Mouse (Mus musculus) embryonic facial prominence, embryonic 10.5 days (tissue): Measurements from ENCODE around the gene Tsr1. TPM values are rescaled to one million over a fixed set of nuclear protein-coding genes. Genes with fewer than 3 reads are reported as not detected.

Source experiments
- DNase-seq: peaks from one replicate; pipeline ENCODE4 v3.0.0-alpha.2; 2017; ENCODE audit warnings: low spot score
- H3K27ac ChIP-seq: fragments of 300-500 bp; sonication (generic); replicated peaks from 2 replicates; pipeline ENCODE4 v1.5.1; 2016; ENCODE audit warnings: mild to moderate bottlenecking
- H3K27me3 ChIP-seq: fragments of 300-500 bp; sonication (generic); replicated peaks from 2 replicates; pipeline ENCODE4 v1.6.1; 2016; ENCODE audit warnings: low read depth, mild to moderate bottlenecking; ENCODE audit not compliant: poor library complexity, severe bottlenecking
- H3K36me3 ChIP-seq: fragments of 300-500 bp; sonication (generic); replicated peaks from 2 replicates; pipeline ENCODE4 v1.6.1; 2016; ENCODE audit warnings: mild to moderate bottlenecking, moderate library complexity
- H3K4me1 ChIP-seq: fragments of 300-500 bp; sonication (generic); 2 replicates; pipeline ENCODE4 v1.6.1; 2016
- H3K4me3 ChIP-seq: fragments of 300-500 bp; sonication (generic); 2 replicates; pipeline ENCODE4 v1.5.1; 2016; ENCODE audit warnings: mild to moderate bottlenecking, moderate library complexity
- H3K9me3 ChIP-seq: fragments of 300-500 bp; sonication (generic); 2 replicates; pipeline ENCODE4 v1.6.1; 2016; ENCODE audit warnings: mild to moderate bottlenecking
- WGBS: fragments of 180-500 bp; shearing (Covaris S2); methylation state at CpG from one replicate; pipeline ENCODE4 v1.1.7; 2016; 5-methylcytosine and 5-hydroxymethylcytosine counted together
- polyA plus RNA-seq: library from polyadenylated mRNA; unstranded; fragments of >200 nt; fragmentation: Nextera tagmentation; extraction: Ambion mirVana; gene quantifications from 2 replicates; pipeline ENCODE4 v1.2.1, GENCODE M21; 2016

Tsr1 gene
- polyA plus RNA-seq, 1 experiment from 2014 or later: 52.9 TPM

DNA sequence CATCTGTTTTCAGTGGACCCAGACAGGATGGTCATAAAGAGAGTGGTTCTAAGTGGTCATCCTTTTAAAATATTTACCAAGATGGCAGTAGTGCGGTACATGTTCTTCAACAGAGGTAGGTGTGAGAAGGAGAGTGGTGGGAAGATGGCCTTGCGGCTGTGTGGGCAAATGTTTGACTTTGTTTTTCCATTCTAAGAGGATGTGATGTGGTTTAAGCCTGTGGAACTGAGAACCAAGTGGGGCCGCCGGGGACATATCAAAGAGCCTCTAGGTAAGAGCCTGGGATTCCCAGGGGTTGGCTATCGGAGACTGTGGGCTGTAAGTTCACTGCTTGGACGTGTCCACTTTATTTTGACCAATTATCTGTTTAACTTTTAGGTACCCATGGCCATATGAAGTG lies 10.0 kb downstream of the Tsr1 start:
- Histone ChIP-seq H3K9me3 (no peaks in the 10 kb centered on the region), H3K4me1 (no peaks in the 10 kb centered on the region), H3K36me3 (peaks cover 81% of the 10 kb centered on the region), H3K27me3 (no peaks in the 10 kb centered on the region), H3K4me3 (no peak overlapping the region), H3K27ac (no peak overlapping the region)
- no peak for DNase-seq
- 95% methylated on average over 6 of the region's 6 CpGs for WGBS

DNA sequence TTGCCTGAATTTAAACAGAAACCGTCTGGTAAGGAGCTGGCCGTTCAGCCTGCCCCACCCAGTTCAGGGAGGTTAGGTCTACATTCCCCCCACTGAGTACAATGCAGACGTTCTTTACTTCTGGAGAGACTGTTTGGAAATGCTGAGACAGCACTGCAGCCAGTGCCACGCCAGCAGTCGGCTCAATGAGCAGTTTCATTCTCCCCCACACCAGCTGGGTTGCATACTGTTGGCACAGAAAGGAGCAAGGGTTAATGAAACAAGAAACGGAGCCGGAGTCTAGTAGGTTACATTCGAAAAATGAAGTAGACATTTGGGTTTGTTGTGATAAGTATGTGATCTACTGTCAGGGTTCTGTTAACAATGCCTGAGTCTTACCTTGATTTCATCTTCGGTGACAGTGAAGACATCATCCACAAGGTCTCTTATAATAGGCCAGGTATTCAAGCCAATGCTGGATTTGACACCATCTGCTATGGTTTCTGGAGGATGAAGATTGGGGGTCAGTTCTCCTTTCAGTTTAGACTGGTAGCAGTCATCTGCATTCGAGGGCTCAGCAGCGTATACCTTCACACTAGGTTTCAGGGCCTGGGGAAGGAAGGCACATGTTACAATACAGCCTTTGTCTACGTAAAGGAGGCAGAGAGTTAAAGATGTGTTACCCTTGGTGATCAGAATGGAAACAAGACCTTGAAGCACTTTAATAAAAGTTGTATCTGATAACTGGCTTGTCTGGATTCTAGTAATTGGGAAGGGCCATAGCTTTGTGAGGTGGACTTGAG lies 10.9 kb downstream of the Tsr1 start:
- no peaks in the 10 kb centered on the region for H3K4me1 ChIP-seq
- no peaks in the 10 kb centered on the region for H3K9me3 ChIP-seq
- no peak overlapping the region for H3K27ac ChIP-seq
- no peak for DNase-seq
- H3K36me3 ChIP-seq: peaks cover 71% of the 10 kb centered on the region
- 86% methylated on average over 12 of the region's 12 CpGs for WGBS
- H3K27me3 ChIP-seq: no peaks in the 10 kb centered on the region
- H3K4me3 ChIP-seq: no peak overlapping the region

DNA sequence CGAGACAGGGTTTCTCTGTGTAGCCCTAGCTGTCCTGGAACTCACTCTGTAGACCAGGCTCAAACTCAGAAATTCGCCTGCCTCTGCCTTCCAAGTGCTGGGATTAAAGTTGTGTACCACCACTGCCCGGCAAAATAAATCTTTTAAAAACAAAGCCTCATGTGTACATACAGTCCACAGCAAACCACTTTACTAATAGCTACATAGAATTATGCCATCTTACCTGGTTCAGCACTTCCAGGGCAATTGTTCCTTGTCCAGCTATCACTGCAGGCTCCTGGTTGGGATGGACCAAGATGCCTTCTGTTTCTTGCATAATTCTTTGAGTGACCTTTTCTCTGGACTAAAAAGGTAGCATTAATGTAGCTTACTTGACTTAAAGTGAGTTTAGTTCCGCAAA lies 12.1 kb downstream of the Tsr1 start:
- 90% methylated on average over 4 of the region's 4 CpGs for WGBS
- Histone ChIP-seq H3K4me3 (no peak overlapping the region), H3K4me1 (no peaks in the 10 kb centered on the region), H3K36me3 (peaks cover 59% of the 10 kb centered on the region), H3K27ac (no peak overlapping the region), H3K9me3 (no peaks in the 10 kb centered on the region), H3K27me3 (no peaks in the 10 kb centered on the region)
- no peak for DNase-seq

DNA sequence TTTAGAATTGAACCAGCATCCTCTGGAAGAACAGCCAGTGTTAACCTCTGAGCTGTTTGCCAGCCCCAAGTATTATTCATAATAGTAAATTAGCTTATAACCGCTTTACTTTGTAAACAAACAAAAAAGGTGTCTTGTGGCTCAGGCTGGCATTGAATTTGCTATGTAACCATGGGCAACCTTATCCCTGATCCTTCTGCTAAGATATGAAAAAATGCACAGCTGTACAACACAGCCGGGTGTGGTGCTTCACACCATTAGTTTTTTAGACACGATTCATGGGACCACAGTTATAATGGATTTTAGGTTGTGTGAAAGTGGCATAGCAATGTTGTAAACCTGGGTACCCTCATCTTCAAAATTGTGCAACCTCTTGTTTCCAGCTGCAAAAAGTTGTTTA lies 14.6 kb downstream of the Tsr1 start:
- no peak for DNase-seq
- Histone ChIP-seq H3K36me3 (peaks cover 44% of the 10 kb centered on the region), H3K27ac (no peak overlapping the region), H3K4me3 (no peak overlapping the region), H3K9me3 (no peaks in the 10 kb centered on the region), H3K4me1 (no peaks in the 10 kb centered on the region), H3K27me3 (no peaks in the 10 kb centered on the region)
- whole genome bisulfite sequencing: 96% methylated on average over 3 of the region's 3 CpGs

DNA sequence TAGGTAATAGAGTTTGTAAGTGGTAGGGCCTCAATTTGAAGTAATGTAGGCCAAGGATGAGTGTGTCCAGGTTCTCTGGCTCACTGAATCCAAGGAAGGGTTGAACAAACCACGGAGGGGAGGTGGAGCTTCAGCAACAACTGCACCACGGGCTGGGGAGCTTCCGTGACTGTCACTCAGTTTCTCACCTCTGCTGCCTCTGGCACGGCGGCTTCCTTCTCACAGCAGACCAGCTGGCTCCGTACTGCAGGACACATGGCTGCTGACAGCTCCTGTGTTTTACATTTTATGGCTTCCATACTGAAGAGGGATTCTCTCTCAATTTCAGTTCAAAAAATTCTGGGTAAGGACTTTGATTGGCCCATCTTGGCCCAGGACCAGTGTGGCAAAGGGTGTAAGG lies 21.4 kb downstream of the Tsr1 start:
- H3K9me3 ChIP-seq: no peaks in the 10 kb centered on the region
- H3K4me1 ChIP-seq: no peaks in the 10 kb centered on the region
- no peak overlapping the region for H3K4me3 ChIP-seq
- peaks cover 34% of the 10 kb centered on the region for H3K36me3 ChIP-seq
- no peaks in the 10 kb centered on the region for H3K27me3 ChIP-seq
- no peak overlapping the region for H3K27ac ChIP-seq
- WGBS: 87% methylated on average over 6 of the region's 6 CpGs
- DNase-seq: no peak

DNA sequence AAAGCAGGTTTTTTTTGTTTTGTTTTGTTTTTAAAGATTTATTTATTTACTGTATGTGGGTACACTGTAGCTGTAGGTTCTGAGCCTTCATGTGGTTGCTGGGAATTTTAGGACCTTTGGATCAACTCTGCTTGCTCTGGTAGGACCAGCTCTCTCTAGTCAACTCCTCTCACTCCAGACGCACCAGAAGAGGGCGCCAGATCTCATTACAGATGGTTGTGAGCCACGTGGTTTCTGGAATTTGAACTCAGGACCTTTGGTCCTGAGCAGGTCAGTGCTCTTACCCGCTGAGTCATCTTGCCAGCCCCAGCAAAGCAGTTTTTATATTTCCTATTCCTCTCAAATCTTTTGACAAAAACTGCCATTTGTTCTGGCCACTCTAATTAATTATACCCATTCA lies 26.3 kb downstream of the Tsr1 start:
- 60% methylated on average over 4 of the region's 4 CpGs for WGBS
- H3K4me1 ChIP-seq: peaks cover 19% of the 10 kb centered on the region
- no peaks in the 10 kb centered on the region for H3K9me3 ChIP-seq
- peak; percentile 31 for DNase-seq
- H3K27me3 ChIP-seq: no peaks in the 10 kb centered on the region
- no peak overlapping the region for H3K27ac ChIP-seq
- H3K4me3 ChIP-seq: no peak overlapping the region; the same call in 1 of the 2 replicates
- peaks cover 13% of the 10 kb centered on the region for H3K36me3 ChIP-seq

DNA sequence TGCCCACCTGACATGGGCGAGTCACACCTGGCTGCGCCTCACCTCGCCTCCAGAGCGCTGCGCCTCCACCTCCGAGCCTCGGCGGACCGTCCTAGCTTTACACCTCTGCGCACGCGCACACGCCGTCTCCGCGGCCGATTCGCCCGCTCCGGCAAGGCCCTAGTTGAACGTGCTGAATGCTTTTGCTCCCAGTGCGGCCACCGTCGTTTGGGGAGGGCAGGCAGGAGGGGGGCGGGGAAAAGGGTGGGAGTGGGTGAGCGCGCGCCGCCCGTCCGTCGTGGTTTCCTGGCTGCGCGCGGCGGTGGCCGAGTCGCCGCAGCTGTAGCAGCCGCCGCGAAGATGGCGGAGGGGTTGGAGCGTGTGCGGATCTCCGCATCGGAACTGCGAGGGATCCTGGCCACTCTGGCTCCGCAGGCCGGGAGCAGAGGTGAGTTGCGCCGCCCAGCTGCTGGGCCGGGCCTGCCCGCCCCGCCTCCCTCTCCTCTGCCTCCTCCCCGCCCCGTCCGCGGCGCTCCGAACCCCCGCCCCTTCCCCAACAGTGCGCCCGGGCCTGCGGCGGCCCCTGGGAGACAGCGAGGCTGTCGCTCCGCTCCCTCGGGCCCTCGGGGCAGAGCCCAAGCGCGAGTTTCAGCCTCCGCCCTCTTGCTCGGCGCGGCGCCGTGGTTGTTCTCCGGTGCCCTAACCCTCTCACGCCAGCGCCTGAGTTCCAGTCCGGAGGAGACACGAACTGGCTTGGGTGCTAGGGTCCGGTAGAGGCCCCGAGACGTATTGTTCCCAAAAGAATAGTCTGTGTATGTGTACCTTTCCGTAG lies 27.9 kb downstream of the Tsr1 start, which contains the start of the genes Smg6 and Srr:
TSS of gene Smg6 (plus strand) at position 247 of the 811 bp plus-strand sequence.
TSS of gene Srr (minus strand) at position 372 of the 811 bp plus-strand sequence.
- Histone ChIP-seq H3K4me3 (peak within 1 kb of the TSS; percentile 91), H3K9me3 (no peaks in the 10 kb centered on the region), H3K27ac (peak within 1 kb of the TSS; percentile 95), H3K27me3 (no peaks in the 10 kb centered on the region), H3K4me1 (peaks cover 19% of the 10 kb centered on the region), H3K36me3 (peaks cover 22% of the 10 kb centered on the region)
- DNase-seq: peak; percentile 99
- WGBS: under 1% methylated on average over 86 of the region's 88 CpGs

DNA sequence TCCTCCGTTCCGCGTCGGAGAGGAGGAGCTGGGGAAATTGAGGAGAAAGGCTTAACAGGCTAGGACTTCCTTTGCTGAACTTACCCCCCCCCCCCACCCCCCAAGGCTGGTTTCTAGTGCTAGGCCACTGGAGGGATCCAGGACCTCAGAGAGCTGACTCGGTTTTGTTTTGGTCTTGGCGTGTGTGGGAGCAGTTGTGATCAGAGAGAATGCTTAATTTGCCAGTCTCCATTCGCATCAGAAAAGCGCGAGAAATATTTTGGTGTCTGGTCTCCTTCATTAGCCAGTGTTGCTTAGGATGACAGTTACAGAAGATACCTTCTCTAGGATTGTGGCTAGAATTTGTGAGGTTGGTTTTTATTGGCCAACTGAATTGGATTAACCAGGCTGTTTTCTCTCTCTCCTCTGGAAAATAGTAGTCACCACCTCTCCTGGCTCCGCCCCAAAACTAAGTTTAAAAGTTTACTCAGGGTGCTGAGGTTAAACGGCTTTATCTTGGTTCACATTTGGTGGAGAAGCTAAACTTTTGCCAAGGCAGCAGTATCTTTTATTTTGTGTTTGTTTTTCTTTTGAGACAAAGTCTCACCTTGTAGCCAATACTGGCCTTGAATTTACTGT lies 28.6 kb downstream of the Tsr1 start:
- Histone ChIP-seq H3K27me3 (no peaks in the 10 kb centered on the region), H3K9me3 (no peaks in the 10 kb centered on the region), H3K4me1 (peaks cover 19% of the 10 kb centered on the region), H3K27ac (peak overlapping the region; percentile 95), H3K36me3 (peaks cover 29% of the 10 kb centered on the region), H3K4me3 (peak overlapping the region; percentile 91)
- 9% methylated on average over 11 of the region's 11 CpGs for WGBS
- DNase-seq: no peak

DNA sequence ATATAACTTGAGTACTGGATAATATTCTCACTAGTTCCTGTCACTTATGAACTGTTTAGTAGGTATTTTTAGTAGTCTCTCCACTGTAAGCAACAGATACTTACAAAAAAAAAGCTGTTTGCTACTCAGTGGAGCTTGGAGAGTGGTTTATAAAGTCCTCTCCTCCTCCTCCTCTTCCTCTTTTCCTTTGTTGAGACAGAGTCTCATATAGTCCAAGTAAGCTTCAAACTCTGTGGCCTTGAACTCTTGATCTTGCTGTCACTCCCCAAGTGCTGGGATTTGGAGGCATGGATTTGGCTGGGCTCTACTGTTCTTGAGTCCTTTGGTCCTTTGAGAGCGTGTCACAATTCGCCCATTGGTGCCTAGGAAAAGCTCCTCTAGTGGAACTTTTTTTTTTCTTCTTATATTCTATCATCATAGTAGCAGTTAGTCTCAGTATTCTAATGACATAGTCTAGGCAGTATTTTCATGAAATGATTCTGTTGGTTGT lies 29.4 kb downstream of the Tsr1 start:
- H3K4me3 ChIP-seq: peak overlapping the region; percentile 91
- 91% methylated on average over 2 of the region's 2 CpGs for WGBS

DNA sequence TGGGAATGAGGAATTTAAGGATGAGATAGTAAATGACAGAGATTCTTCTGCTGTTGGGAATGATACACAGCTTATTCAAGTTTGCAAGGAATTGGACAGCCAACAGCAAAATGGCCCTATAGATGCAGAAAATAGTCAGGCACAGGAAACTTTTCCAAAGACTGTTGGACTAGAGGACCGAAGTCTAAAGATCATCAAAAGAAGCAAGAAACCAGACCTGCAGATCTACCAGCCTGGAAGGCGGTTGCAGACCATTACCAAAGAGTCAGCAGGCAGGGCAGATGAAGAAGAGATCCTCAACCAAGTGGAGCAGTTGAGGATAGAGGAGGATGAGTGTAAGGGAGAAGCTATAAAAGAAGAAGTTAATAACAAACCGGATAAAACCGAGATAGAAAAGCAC lies 31.2 kb downstream of the Tsr1 start:
- WGBS: 89% methylated on average over 4 of the region's 4 CpGs
- peaks cover 19% of the 10 kb centered on the region for H3K4me1 ChIP-seq
- no peak overlapping the region for H3K4me3 ChIP-seq
- no peak overlapping the region for H3K27ac ChIP-seq
- H3K36me3 ChIP-seq: peaks cover 55% of the 10 kb centered on the region
- no peak for DNase-seq
- H3K9me3 ChIP-seq: no peaks in the 10 kb centered on the region
- no peaks in the 10 kb centered on the region for H3K27me3 ChIP-seq

More for the DNA sequence above, 29.4 kb downstream of the Tsr1 start:
- H3K4me1 ChIP-seq: peaks cover 19% of the 10 kb centered on the region
- H3K36me3 ChIP-seq: peaks cover 37% of the 10 kb centered on the region
- H3K27me3 ChIP-seq: no peaks in the 10 kb centered on the region
- no peak overlapping the region for H3K27ac ChIP-seq
- no peaks in the 10 kb centered on the region for H3K9me3 ChIP-seq
- DNase-seq: no peak

DNA sequence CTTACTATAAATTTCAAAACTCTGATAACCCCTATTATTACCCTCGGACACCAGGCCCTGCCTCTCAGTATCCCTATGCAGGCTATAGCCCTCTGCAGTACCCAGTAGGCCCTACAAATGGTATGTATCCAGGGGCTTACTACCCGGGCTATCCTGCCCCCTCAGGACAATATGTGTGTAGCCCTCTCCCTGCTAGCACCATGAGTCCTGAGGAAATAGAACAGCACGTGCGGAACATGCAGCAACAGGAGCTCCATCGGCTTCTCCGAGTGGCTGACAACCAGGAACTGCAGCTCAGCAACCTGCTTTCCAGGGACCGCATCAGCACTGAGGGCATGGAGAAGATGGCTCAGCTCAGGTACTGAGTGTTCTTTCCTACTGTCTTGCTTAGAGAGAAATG lies 32.5 kb downstream of the Tsr1 start:
- Histone ChIP-seq H3K36me3 (peaks cover 68% of the 10 kb centered on the region), H3K4me1 (peaks cover 13% of the 10 kb centered on the region), H3K4me3 (no peak overlapping the region), H3K9me3 (no peaks in the 10 kb centered on the region), H3K27me3 (no peaks in the 10 kb centered on the region), H3K27ac (no peak overlapping the region)
- DNase-seq: no peak
- 92% methylated on average over 7 of the region's 7 CpGs for WGBS

DNA sequence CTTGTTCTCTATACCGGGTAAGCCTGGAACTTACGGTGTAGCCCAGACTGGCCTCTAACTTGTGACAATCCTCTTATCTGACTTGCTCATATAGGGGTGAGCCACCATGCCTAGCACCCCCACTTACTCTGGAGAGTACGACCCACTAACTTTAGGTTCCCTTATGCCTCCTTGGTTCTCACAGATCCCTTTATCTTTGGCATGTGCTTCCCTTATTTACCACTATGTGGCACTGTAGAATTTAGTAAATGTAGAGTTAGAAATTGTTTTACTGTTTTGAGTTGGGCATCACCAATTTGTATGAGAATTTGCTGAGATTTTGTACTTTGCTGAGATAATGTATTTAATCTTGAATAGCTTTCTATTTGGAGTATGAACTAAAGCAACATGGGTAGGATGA lies 48.5 kb downstream of the Tsr1 start:
- peaks cover 78% of the 10 kb centered on the region for H3K36me3 ChIP-seq
- H3K4me3 ChIP-seq: no peak overlapping the region
- H3K4me1 ChIP-seq: no peaks in the 10 kb centered on the region
- no peak for DNase-seq
- WGBS: 77% methylated on average over 3 of the region's 3 CpGs
- H3K27ac ChIP-seq: no peak overlapping the region
- no peaks in the 10 kb centered on the region for H3K9me3 ChIP-seq
- no peaks in the 10 kb centered on the region for H3K27me3 ChIP-seq
